In the genomic region with DNA sequence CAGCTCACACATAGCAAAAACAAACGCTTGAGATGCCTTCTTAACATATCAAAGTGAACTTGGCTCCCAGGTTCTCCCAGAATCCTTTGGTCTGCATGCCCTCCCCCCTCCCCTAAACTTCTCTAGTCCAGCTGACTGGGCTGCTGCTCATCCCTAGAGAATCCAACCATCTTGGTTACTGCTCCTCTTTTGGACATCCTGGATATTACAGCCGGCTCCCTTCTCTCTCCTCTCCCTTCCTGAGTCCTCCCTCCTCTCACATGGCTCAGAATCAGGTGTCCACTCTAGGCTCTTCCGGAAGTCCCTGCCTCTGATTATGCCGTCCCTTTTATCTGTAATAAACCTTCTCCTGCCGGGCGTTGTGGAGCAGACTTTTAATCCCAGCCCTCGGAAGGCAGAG, we compare ENCODE assay signal across 11 mouse cellular contexts. TPM values are rescaled to one million over a fixed set of nuclear protein-coding genes. Genes with fewer than 3 reads are reported as not detected.
DNase-seq lines count a peak whose midpoint lies in the region; ATAC-seq and TF ChIP-seq lines count a peak whose summit lies in the region.
"Had no signal": no experiment of that assay in that cellular context is flagged by ENCODE, and none has a peak within 500 bp of the region (broad histone marks: within the 10 kb centered on the region; RNA-seq: fewer than 3 reads in every experiment).

No protein-coding gene starts in this region.

- TF ChIP-seq POLR2A in bone marrow macrophage, adult 2 months (IDR thresholded peaks at IDR 0.05; ENCODE audit: borderline replicate concordance, low read depth, low read length) = no peak

- no peaks in the 10 kb centered on the region for H3K9me3 ChIP-seq in hindbrain, postnatal 0 days (ENCODE audit: low read length)
- H3K9me3 ChIP-seq in hindbrain, embryonic 11.5 days (ENCODE audit: control insufficient read depth, low read length) = no peaks in the 10 kb centered on the region
- no peaks in the 10 kb centered on the region for H3K9me3 ChIP-seq in intestine, postnatal 0 days (ENCODE audit: control insufficient read depth)
- no peaks in the 10 kb centered on the region for H3K9me3 ChIP-seq in forebrain, embryonic 16.5 days (ENCODE audit: control insufficient read depth, low read length)

- no peak overlapping the region for H3K4me3 ChIP-seq in hindbrain, postnatal 0 days (ENCODE audit: low read length)
- H3K4me3 ChIP-seq in hindbrain, embryonic 11.5 days (ENCODE audit: low read depth, low read length) = no peak overlapping the region
- no peak overlapping the region for H3K4me3 ChIP-seq in bone marrow macrophage, adult 2 months (ENCODE audit: insufficient read depth, low read length)
- H3K4me3 ChIP-seq in intestine, postnatal 0 days (ENCODE audit: low read depth, low read length) = no peak overlapping the region
- H3K4me3 ChIP-seq in forebrain, embryonic 16.5 days (replicated peaks; ENCODE audit: low read length) = no peak overlapping the region
- H3K4me3 ChIP-seq: limb, embryonic 13.5 days had no signal

- DNase-seq in hindbrain, postnatal 0 days (ENCODE audit: low spot score) = no peak
- no peak for DNase-seq in hindbrain, embryonic 11.5 days (ENCODE audit: low spot score)
- peak; percentile 24 for DNase-seq in CD4-positive helper T cell, adult 2 months (ENCODE audit: low read depth, low spot score)
- DNase-seq in left cerebral cortex, postnatal 14 days (ENCODE audit: low spot score in 2 of 2) = no peak
- DNase-seq in cerebellum, postnatal 36 days = no peak
- DNase-seq: cerebellum, postnatal 25 days had no signal

- no peak for TF ChIP-seq CTCF in hindbrain, postnatal 0 days (IDR thresholded peaks at IDR 0.05; ENCODE audit: low read depth)
- no peak for TF ChIP-seq CTCF in bone marrow macrophage, adult 2 months (IDR thresholded peaks at IDR 0.05; ENCODE audit: low read depth, low read length)
- TF ChIP-seq CTCF in intestine, postnatal 0 days (IDR thresholded peaks at IDR 0.05; ENCODE audit: low read depth) = peak; percentile 24; the same call in 1 of the 2 replicates

- intact Hi-C loops in left cerebral cortex, postnatal 14 days (cut with DNase I) = no loop called here

- peak overlapping the region; percentile 12; the same call in 1 of the 2 replicates for H3K27ac ChIP-seq in hindbrain, postnatal 0 days
- no peak overlapping the region for H3K27ac ChIP-seq in hindbrain, embryonic 11.5 days (ENCODE audit: low read depth, low read length)
- peak overlapping the region; percentile 97 for H3K27ac ChIP-seq in bone marrow macrophage, adult 2 months (ENCODE audit: insufficient read depth, low read depth, low read length)
- H3K27ac ChIP-seq in intestine, postnatal 0 days (ENCODE audit: low read depth, low read length) = peak overlapping the region; percentile 86
- no peak overlapping the region for H3K27ac ChIP-seq in forebrain, embryonic 16.5 days (ENCODE audit: low read length)

- no peak overlapping the region for H3K9ac ChIP-seq in hindbrain, postnatal 0 days (replicated peaks; ENCODE audit: low read length)
- H3K9ac ChIP-seq in hindbrain, embryonic 11.5 days (ENCODE audit: low read depth, low read length) = no peak overlapping the region
- no peak overlapping the region for H3K9ac ChIP-seq in intestine, postnatal 0 days (ENCODE audit: low read depth, low read length)
- no peak overlapping the region for H3K9ac ChIP-seq in forebrain, embryonic 16.5 days (replicated peaks; ENCODE audit: low read depth, low read length)
- H3K9ac ChIP-seq: limb, embryonic 13.5 days had no signal

- no peaks in the 10 kb centered on the region for H3K4me1 ChIP-seq in hindbrain, postnatal 0 days (ENCODE audit: insufficient read depth, low read length)
- 0 out of 2 replicates have a peak, but pooled peaks cover 2% of the 10 kb centered on the region for H3K4me1 ChIP-seq in hindbrain, embryonic 11.5 days (replicated peaks; ENCODE audit: control insufficient read depth, insufficient read depth, low read length)
- peaks cover 45% of the 10 kb centered on the region for H3K4me1 ChIP-seq in bone marrow macrophage, adult 2 months (ENCODE audit: control insufficient read depth, insufficient read depth, low read length)
- no peaks in the 10 kb centered on the region; the same call in 1 of the 2 replicates for H3K4me1 ChIP-seq in intestine, postnatal 0 days (replicated peaks; ENCODE audit: control insufficient read depth, insufficient read depth, low read length)
- H3K4me1 ChIP-seq in forebrain, embryonic 16.5 days (replicated peaks; ENCODE audit: control insufficient read depth, insufficient read depth, low read length) = 0 out of 2 replicates have a peak, but pooled peaks cover 4% of the 10 kb centered on the region

- no peak for ATAC-seq in hindbrain, postnatal 0 days
- no peak for ATAC-seq in hindbrain, embryonic 11.5 days (ENCODE audit: low FRiP score)
- peak; percentile 29 for ATAC-seq in intestine, postnatal 0 days
- ATAC-seq in forebrain, embryonic 16.5 days = no peak
- ATAC-seq: Patski had no signal

- no peak overlapping the region for H3K4me2 ChIP-seq in hindbrain, postnatal 0 days (ENCODE audit: low read depth, low read length)
- no peak overlapping the region for H3K4me2 ChIP-seq in hindbrain, embryonic 11.5 days (replicated peaks; ENCODE audit: low read depth, low read length)
- H3K4me2 ChIP-seq in intestine, postnatal 0 days (replicated peaks; ENCODE audit: low read depth) = peak overlapping the region; percentile 9; the same call in 1 of the 2 replicates
- no peak overlapping the region for H3K4me2 ChIP-seq in forebrain, embryonic 16.5 days (ENCODE audit: low read length)
- H3K4me2 ChIP-seq: limb, embryonic 13.5 days had no signal

- H3K27me3 ChIP-seq in hindbrain, postnatal 0 days (ENCODE audit: insufficient read depth, low read length) = no peaks in the 10 kb centered on the region
- no peaks in the 10 kb centered on the region for H3K27me3 ChIP-seq in hindbrain, embryonic 11.5 days (ENCODE audit: control insufficient read depth, insufficient read depth, low read length)
- no peaks in the 10 kb centered on the region for H3K27me3 ChIP-seq in intestine, postnatal 0 days (replicated peaks; ENCODE audit: control insufficient read depth, insufficient read depth, low read length)
- no peaks in the 10 kb centered on the region for H3K27me3 ChIP-seq in forebrain, embryonic 16.5 days (replicated peaks; ENCODE audit: control insufficient read depth, insufficient read depth, low read length)
- H3K27me3 ChIP-seq: Patski had no signal

- 0 out of 2 replicates have a peak, but pooled peaks cover 7% of the 10 kb centered on the region for H3K36me3 ChIP-seq in hindbrain, postnatal 0 days (ENCODE audit: insufficient read depth, low read length)
- H3K36me3 ChIP-seq in hindbrain, embryonic 11.5 days (ENCODE audit: control insufficient read depth, insufficient read depth, low read length) = peaks cover 3% of the 10 kb centered on the region; the same call in 1 of the 2 replicates
- peaks cover 14% of the 10 kb centered on the region for H3K36me3 ChIP-seq in intestine, postnatal 0 days (ENCODE audit: control insufficient read depth, insufficient read depth)
- peaks cover 7% of the 10 kb centered on the region; the same call in 1 of the 2 replicates for H3K36me3 ChIP-seq in forebrain, embryonic 16.5 days (ENCODE audit: control insufficient read depth, insufficient read depth)

- 79% methylated on average over 7 of the region's 7 CpGs for WGBS in hindbrain, postnatal 0 days
- 73% methylated on average over 7 of the region's 7 CpGs for WGBS in hindbrain, embryonic 11.5 days
- WGBS in intestine, postnatal 0 days = 28% methylated on average over 7 of the region's 7 CpGs
- 87% methylated on average over 7 of the region's 7 CpGs for WGBS in forebrain, embryonic 16.5 days

RNA-seq across cellular contexts. Expression of a gene that starts 15.1 kb away (rescaled TPM):
- 19.2 and 25.2 TPM in 2 replicates for total RNA-seq in hindbrain, postnatal 0 days (2014; rRNA removed)
- 22.2 and 24.1 TPM in 2 replicates for polyA plus RNA-seq in hindbrain, postnatal 0 days (2015; fragmentation: Nextera tagmentation; extraction: Ambion mirVana)
- 30.6 and 37.9 TPM in 2 replicates for polyA plus RNA-seq in hindbrain, embryonic 11.5 days (2014; fragmentation: Nextera tagmentation; extraction: Ambion mirVana)
- polyA plus RNA-seq in bone marrow macrophage, adult 2 months (2012; ENCODE audit: insufficient read depth, insufficient read length, missing spikeins) = 87.4 and 88.3 TPM in 2 replicates
- polyA plus RNA-seq in intestine, postnatal 0 days (2015; fragmentation: Nextera tagmentation; extraction: Ambion mirVana) = 15.5 and 20.0 TPM in 2 replicates
- polyA plus RNA-seq in forebrain, embryonic 16.5 days (2015; fragmentation: Nextera tagmentation; extraction: Ambion mirVana) = 38.2 and 39.7 TPM in 2 replicates
- 10 to 100 TPM; 28.7 to 33.2 TPM for total RNA-seq in left cerebral cortex, postnatal 14 days (2021)

Comparison
In these comparisons a context has a peak if more than half of its experiments do, and no peak if none do; other contexts are left out.
1. H3K27ac ChIP-seq: peak in hindbrain, postnatal 0 days (single experiment), bone marrow macrophage, adult 2 months (single experiment) and intestine, postnatal 0 days (single experiment); none in hindbrain, embryonic 11.5 days (single experiment) and forebrain, embryonic 16.5 days (single experiment).